Mouse (Mus musculus): ENCODE results near the gene Gtf2h1.

GRCm38 (mm10) chr7:46746381-46746780, 49.5 kb upstream of the Gtf2h1 start:
- TF ChIP-seq POLR2A (IDR thresholded peaks at IDR 0.05; ENCODE audit: extremely low read depth, insufficient read depth, low read length) (no peak), CTCF (IDR thresholded peaks at IDR 0.05; ENCODE audit: low read depth, low read length) (no peak)

All from liver, adult 2 months (tissue).